Mouse (Mus musculus) lung, embryonic 15.5 days (tissue): ENCODE measurements around the gene Rptor. TPM values are rescaled to one million over a fixed set of nuclear protein-coding genes. Genes with fewer than 3 reads are reported as not detected.
"Not testable (repeated sequence)": the region's sequence is repeated elsewhere in the genome, so short reads cannot be mapped to it uniquely, and the experiment has no call there.

Experiments
- ATAC-seq: fragments of 200-750 bp; cut with Nextera tagmentation; 2 replicates; pipeline ENCODE4 v1.8.0; 2017; ENCODE audit warnings: moderate number of reproducible peaks, borderline replicate concordance; ENCODE audit not compliant: low FRiP score, low TSS enrichment; ENCODE audit errors: extremely low read depth
- H3K27ac ChIP-seq: fragments of 300-500 bp; sonication (generic); 2 replicates; pipeline ENCODE4 v1.5.1; 2015; ENCODE audit warnings: moderate library complexity, mild to moderate bottlenecking, inconsistent platforms
- H3K27me3 ChIP-seq: fragments of 300-500 bp; sonication (generic); 2 replicates; pipeline ENCODE4 v1.6.1; 2015; ENCODE audit warnings: inconsistent platforms
- H3K36me3 ChIP-seq: fragments of 300-500 bp; sonication (generic); 2 replicates; pipeline ENCODE4 v1.6.1; 2015; ENCODE audit warnings: inconsistent platforms
- H3K4me1 ChIP-seq: fragments of 300-500 bp; sonication (generic); 2 replicates; pipeline ENCODE4 v1.6.1; 2015; ENCODE audit warnings: inconsistent platforms
- H3K4me2 ChIP-seq: fragments of 300-500 bp; sonication (generic); 2 replicates; pipeline ENCODE4 v1.6.1; 2015; ENCODE audit warnings: inconsistent platforms, mild to moderate bottlenecking, moderate library complexity
- H3K4me3 ChIP-seq: fragments of 300-500 bp; sonication (generic); 2 replicates; pipeline ENCODE4 v1.5.1; 2015; ENCODE audit warnings: mild to moderate bottlenecking, inconsistent platforms
- H3K9ac ChIP-seq: fragments of 300-500 bp; sonication (generic); 2 replicates; pipeline ENCODE4 v1.6.1; 2015; ENCODE audit warnings: inconsistent platforms
- H3K9me3 ChIP-seq: fragments of 300-500 bp; sonication (generic); 2 replicates; pipeline ENCODE4 v1.6.1; 2016; ENCODE audit warnings: inconsistent platforms
- WGBS: fragments of 180-500 bp; shearing (Covaris S2); methylation state at CpG from one replicate; pipeline ENCODE4 v1.1.7; 2015; 5-methylcytosine and 5-hydroxymethylcytosine counted together
- polyA plus RNA-seq: library from polyadenylated mRNA; unstranded; fragments of >200 nt; fragmentation: Nextera tagmentation; extraction: Ambion mirVana; gene quantifications from 2 replicates; pipeline ENCODE4 v1.2.1, GENCODE M21; 2015

Rptor gene
- polyA plus RNA-seq, 1 experiment from 2014 or later = 9.7 TPM

- not testable (repeated sequence) for H3K4me3 ChIP-seq, H3K36me3 ChIP-seq, H3K9ac ChIP-seq, H3K27me3 ChIP-seq, H3K4me2 ChIP-seq, ATAC-seq, H3K27ac ChIP-seq, H3K4me1 ChIP-seq, H3K9me3 ChIP-seq
- WGBS = 58% methylated on average over 4 of the region's 4 CpGs
These were observed 58.8 kb downstream of the Rptor start for GRCm38 (mm10) chr11:119661479-119661878.

GRCm38 (mm10) chr11:119663876-119664275 lies 61.2 kb downstream of the Rptor start:
- ATAC-seq = no peak
- Histone ChIP-seq H3K27me3 (no peaks in the 10 kb centered on the region), H3K4me3 (no peak overlapping the region), H3K27ac (no peak overlapping the region), H3K36me3 (no peaks in the 10 kb centered on the region), H3K4me2 (no peak overlapping the region), H3K9me3 (no peaks in the 10 kb centered on the region), H3K4me1 (peaks cover 10% of the 10 kb centered on the region; the same call in 1 of the 2 replicates), H3K9ac (no peak overlapping the region)
- WGBS = 85% methylated on average over 2 of the region's 2 CpGs

- no peaks in the 10 kb centered on the region for H3K27me3 ChIP-seq
- H3K4me3 ChIP-seq = no peak overlapping the region
- H3K4me2 ChIP-seq = no peak overlapping the region
- no peaks in the 10 kb centered on the region for H3K36me3 ChIP-seq
- 59% methylated on average over 10 of the region's 10 CpGs for WGBS
- H3K9me3 ChIP-seq = no peaks in the 10 kb centered on the region
- no peak for ATAC-seq
- H3K4me1 ChIP-seq = peaks cover 10% of the 10 kb centered on the region; the same call in 1 of the 2 replicates
- no peak overlapping the region for H3K27ac ChIP-seq
- H3K9ac ChIP-seq = no peak overlapping the region
These were observed 62.1 kb downstream of the Rptor start for GRCm38 (mm10) chr11:119664678-119665307.

- 75% methylated on average over 5 of the region's 5 CpGs for WGBS
- Histone ChIP-seq H3K4me2 (no peak overlapping the region), H3K27me3 (no peaks in the 10 kb centered on the region), H3K36me3 (no peaks in the 10 kb centered on the region), H3K9me3 (no peaks in the 10 kb centered on the region), H3K27ac (no peak overlapping the region), H3K9ac (no peak overlapping the region), H3K4me1 (peaks cover 10% of the 10 kb centered on the region; the same call in 1 of the 2 replicates), H3K4me3 (no peak overlapping the region)
- ATAC-seq = no peak
These were observed 62.6 kb downstream of the Rptor start for GRCm38 (mm10) chr11:119665308-119665702.

- H3K27me3 ChIP-seq = no peaks in the 10 kb centered on the region
- H3K4me1 ChIP-seq = peaks cover 10% of the 10 kb centered on the region; the same call in 1 of the 2 replicates
- H3K9me3 ChIP-seq = no peaks in the 10 kb centered on the region
- 8% methylated on average over 2 of the region's 2 CpGs for whole genome bisulfite sequencing
- H3K9ac ChIP-seq = no peak overlapping the region
- no peak overlapping the region for H3K4me3 ChIP-seq
- ATAC-seq = no peak
- H3K27ac ChIP-seq = no peak overlapping the region
- H3K4me2 ChIP-seq = no peak overlapping the region
- no peaks in the 10 kb centered on the region for H3K36me3 ChIP-seq
These were observed 63.9 kb downstream of the Rptor start for GRCm38 (mm10) chr11:119666567-119667108.

- Histone ChIP-seq H3K4me1 (peaks cover 7% of the 10 kb centered on the region; the same call in 1 of the 2 replicates), H3K27me3 (no peaks in the 10 kb centered on the region), H3K9ac (no peak overlapping the region), H3K27ac (no peak overlapping the region), H3K4me2 (no peak overlapping the region), H3K36me3 (no peaks in the 10 kb centered on the region), H3K4me3 (no peak overlapping the region), H3K9me3 (no peaks in the 10 kb centered on the region)
- 62% methylated on average over 11 of the region's 11 CpGs for WGBS
- no peak for ATAC-seq
These were observed 68.3 kb downstream of the Rptor start for GRCm38 (mm10) chr11:119670690-119671666.

GRCm38 (mm10) chr11:119672041-119672440 lies 69.3 kb downstream of the Rptor start:
- no peak for ATAC-seq
- Histone ChIP-seq H3K9ac (no peak overlapping the region), H3K27me3 (no peaks in the 10 kb centered on the region), H3K4me3 (no peak overlapping the region), H3K9me3 (no peaks in the 10 kb centered on the region), H3K4me2 (no peak overlapping the region), H3K27ac (no peak overlapping the region), H3K36me3 (no peaks in the 10 kb centered on the region), H3K4me1 (peaks cover 7% of the 10 kb centered on the region; the same call in 1 of the 2 replicates)
- 38% methylated on average over 2 of the region's 2 CpGs for WGBS

GRCm38 (mm10) chr11:119672775-119673174 lies 70.1 kb downstream of the Rptor start:
- ATAC-seq = no peak
- no peaks in the 10 kb centered on the region for H3K9me3 ChIP-seq
- H3K4me2 ChIP-seq = no peak overlapping the region
- H3K4me1 ChIP-seq = peaks cover 11% of the 10 kb centered on the region; the same call in 1 of the 2 replicates
- no peaks in the 10 kb centered on the region for H3K27me3 ChIP-seq
- 53% methylated on average over 4 of the region's 4 CpGs for WGBS
- no peak overlapping the region for H3K9ac ChIP-seq
- H3K4me3 ChIP-seq = no peak overlapping the region
- H3K27ac ChIP-seq = no peak overlapping the region
- H3K36me3 ChIP-seq = no peaks in the 10 kb centered on the region

GRCm38 (mm10) chr11:119674835-119675234 lies 72.1 kb downstream of the Rptor start:
- H3K27ac ChIP-seq = no peak overlapping the region
- no peaks in the 10 kb centered on the region for H3K36me3 ChIP-seq
- no peak overlapping the region for H3K4me3 ChIP-seq
- WGBS = 71% methylated on average over 4 of the region's 4 CpGs
- ATAC-seq = no peak
- H3K9ac ChIP-seq = no peak overlapping the region
- no peak overlapping the region for H3K4me2 ChIP-seq
- H3K9me3 ChIP-seq = no peaks in the 10 kb centered on the region
- no peaks in the 10 kb centered on the region for H3K27me3 ChIP-seq
- H3K4me1 ChIP-seq = peaks cover 11% of the 10 kb centered on the region; the same call in 1 of the 2 replicates

- ATAC-seq = no peak
- 58% methylated on average over 6 of the region's 6 CpGs for WGBS
These were observed 72.8 kb downstream of the Rptor start for GRCm38 (mm10) chr11:119675546-119675945.

GRCm38 (mm10) chr11:119676751-119677411 lies 74.2 kb downstream of the Rptor start:
- no peak overlapping the region for H3K4me3 ChIP-seq
- H3K36me3 ChIP-seq = no peaks in the 10 kb centered on the region
- no peak overlapping the region for H3K4me2 ChIP-seq
- 60% methylated on average over 7 of the region's 7 CpGs for WGBS
- no peak overlapping the region for H3K9ac ChIP-seq
- H3K27ac ChIP-seq = no peak overlapping the region; the same call in 1 of the 2 replicates
- H3K9me3 ChIP-seq = no peaks in the 10 kb centered on the region
- ATAC-seq = no peak
- peaks cover 11% of the 10 kb centered on the region; the same call in 1 of the 2 replicates for H3K4me1 ChIP-seq
- H3K27me3 ChIP-seq = no peaks in the 10 kb centered on the region

More at GRCm38 (mm10) chr11:119675546-119675945, 72.8 kb downstream of the Rptor start:
- H3K9me3 ChIP-seq = no peaks in the 10 kb centered on the region
- H3K27ac ChIP-seq = no peak overlapping the region
- H3K4me3 ChIP-seq = no peak overlapping the region
- no peaks in the 10 kb centered on the region for H3K27me3 ChIP-seq
- H3K4me2 ChIP-seq = no peak overlapping the region
- H3K4me1 ChIP-seq = peaks cover 11% of the 10 kb centered on the region; the same call in 1 of the 2 replicates
- H3K9ac ChIP-seq = no peak overlapping the region
- H3K36me3 ChIP-seq = no peaks in the 10 kb centered on the region
